Mouse (Mus musculus): Measurements from ENCODE around the gene Map7.

- TF ChIP-seq CTCF (IDR thresholded peaks at IDR 0.05; ENCODE audit: low read depth, low read length) (no peak), POLR2A (IDR thresholded peaks at IDR 0.05; ENCODE audit: extremely low read depth, insufficient read depth, low read length) (no peak)
These were observed 90.0 kb downstream of the Map7 start for GRCm38 (mm10) chr10:20238281-20238680.

Measured in liver, adult 2 months (tissue).